Mouse (Mus musculus): ENCODE results near the gene Serf2. TPM values are rescaled to one million over a fixed set of nuclear protein-coding genes. Genes with fewer than 3 reads are reported as not detected.
"Not testable (repeated sequence)": the region's sequence is repeated elsewhere in the genome, so short reads cannot be mapped to it uniquely, and the experiment has no call there.

Serf2 gene
- polyA plus RNA-seq, 1 experiment from 2014 or later: 520 TPM

DNA sequence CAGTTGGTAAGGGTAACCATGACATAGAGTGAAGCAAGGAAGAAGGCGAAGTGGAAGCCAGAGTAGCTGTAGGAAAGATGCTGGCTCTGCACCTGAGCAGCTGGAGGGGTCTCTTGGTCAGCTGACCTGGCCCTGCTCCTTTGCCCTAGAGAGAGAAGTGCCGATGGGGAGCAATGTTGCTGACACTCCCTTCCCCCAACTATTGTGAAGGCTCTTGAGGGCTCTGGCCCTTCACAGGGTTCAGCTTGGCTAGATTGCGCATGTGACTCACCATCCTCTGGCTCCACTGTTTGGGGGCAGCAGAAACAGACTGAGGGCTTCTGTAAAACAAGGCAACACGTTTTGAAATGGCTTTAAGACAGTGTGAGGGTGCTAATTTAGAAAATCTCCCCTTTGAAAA is 3.4 kb downstream of the Serf2 start:
- Histone ChIP-seq H3K4me3 (peak overlapping the region; percentile 11; the same call in 1 of the 2 replicates), H3K9me3 (no peaks in the 10 kb centered on the region), H3K36me3 (peaks cover 40% of the 10 kb centered on the region), H3K27ac (no peak overlapping the region), H3K4me1 (replicated peaks) (peaks cover 43% of the 10 kb centered on the region), H3K27me3 (ENCODE audit: insufficient read depth, poor library complexity, severe bottlenecking) (no peaks in the 10 kb centered on the region)
- no peak for DNase-seq (ENCODE audit: low spot score)
- 85% methylated on average over 4 of the region's 4 CpGs for WGBS

DNA sequence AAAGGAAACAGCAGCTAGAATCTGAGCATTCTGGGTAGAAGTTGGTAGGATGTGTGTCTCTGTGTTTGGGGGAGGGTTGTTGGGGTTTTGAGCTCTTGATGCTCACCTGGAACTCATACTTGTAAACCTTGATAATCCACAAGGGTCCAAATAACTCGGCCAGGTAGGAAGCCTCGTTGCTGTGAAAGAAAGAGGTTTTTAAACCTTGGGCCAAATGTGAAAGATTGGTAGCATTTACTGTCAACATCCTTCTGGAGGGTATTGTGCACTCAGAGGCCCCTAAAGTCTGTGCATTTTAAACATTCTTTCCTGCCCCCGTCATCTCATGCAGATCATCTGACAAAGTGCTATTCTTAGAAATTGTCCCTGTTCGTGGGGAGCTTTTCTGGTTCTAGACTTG is 4.0 kb downstream of the Serf2 start, which contains the start of gene Hypk:
TSS of gene Hypk (plus strand) at position 301 of the 400 bp plus-strand sequence.
- H3K27me3 ChIP-seq (ENCODE audit: insufficient read depth, poor library complexity, severe bottlenecking): no peaks in the 10 kb centered on the region
- peaks cover 47% of the 10 kb centered on the region for H3K4me1 ChIP-seq (replicated peaks)
- H3K4me3 ChIP-seq: peak within 1 kb of the TSS; percentile 11; the same call in 1 of the 2 replicates
- WGBS: 87% methylated on average over 4 of the region's 4 CpGs
- H3K36me3 ChIP-seq: peaks cover 41% of the 10 kb centered on the region
- H3K27ac ChIP-seq: no peak within 1 kb of the TSS
- no peaks in the 10 kb centered on the region for H3K9me3 ChIP-seq
- DNase-seq (ENCODE audit: low spot score): no peak

DNA sequence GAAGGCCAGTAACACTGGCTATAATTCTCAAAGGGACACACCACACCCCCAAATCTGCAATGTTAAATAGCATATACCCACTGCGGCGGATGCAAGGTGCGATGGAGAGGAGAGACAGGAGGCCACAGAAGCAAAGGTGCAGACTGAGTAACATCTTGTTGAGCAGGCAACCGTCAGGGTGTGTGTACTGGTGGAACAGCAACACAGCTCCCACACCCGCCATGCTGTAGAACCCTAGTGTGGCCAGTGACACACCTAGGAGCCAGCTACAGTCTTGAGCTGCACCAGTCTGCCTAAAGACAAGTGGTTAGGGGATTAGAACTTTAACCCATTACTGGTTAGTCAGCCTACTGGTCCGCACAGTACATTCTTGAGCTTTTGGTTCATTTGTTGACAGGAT is 4.9 kb downstream of the Serf2 start:
- H3K36me3 ChIP-seq: peaks cover 50% of the 10 kb centered on the region
- no peak overlapping the region for H3K27ac ChIP-seq
- 0 out of 2 replicates have a peak overlapping the region, but pooled peaks have one; percentile 2 for H3K4me3 ChIP-seq
- no peaks in the 10 kb centered on the region for H3K9me3 ChIP-seq
- no peaks in the 10 kb centered on the region for H3K27me3 ChIP-seq (ENCODE audit: insufficient read depth, poor library complexity, severe bottlenecking)
- no peak for DNase-seq (ENCODE audit: low spot score)
- peaks cover 42% of the 10 kb centered on the region for H3K4me1 ChIP-seq (replicated peaks)
- 86% methylated on average over 6 of the region's 6 CpGs for WGBS

DNA sequence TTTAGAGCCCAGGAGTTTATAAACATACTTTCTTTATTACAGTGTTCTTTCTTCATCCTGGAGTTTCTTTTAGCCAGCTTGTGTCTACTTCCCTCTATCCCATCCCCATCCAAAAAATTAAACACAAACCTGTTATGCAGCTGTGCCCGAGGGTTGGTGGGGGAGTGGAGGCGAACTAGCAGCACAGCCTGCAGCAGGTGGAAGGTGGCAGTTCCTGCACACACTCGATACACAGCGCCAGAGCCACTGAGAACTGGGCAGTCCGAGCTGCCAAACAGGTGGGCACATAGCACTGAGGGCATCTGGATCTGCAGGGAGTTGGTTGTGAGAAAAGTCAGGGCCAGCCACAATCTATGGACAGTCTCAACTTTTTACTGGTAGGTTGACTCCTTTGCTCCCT is 6.5 kb downstream of the Serf2 start:
- Histone ChIP-seq H3K27me3 (ENCODE audit: insufficient read depth, poor library complexity, severe bottlenecking) (no peaks in the 10 kb centered on the region), H3K4me1 (replicated peaks) (peaks cover 32% of the 10 kb centered on the region), H3K36me3 (peaks cover 66% of the 10 kb centered on the region), H3K9me3 (no peaks in the 10 kb centered on the region), H3K27ac (no peak overlapping the region), H3K4me3 (no peak overlapping the region)
- DNase-seq (ENCODE audit: low spot score): no peak
- 81% methylated on average over 5 of the region's 5 CpGs for WGBS

DNA sequence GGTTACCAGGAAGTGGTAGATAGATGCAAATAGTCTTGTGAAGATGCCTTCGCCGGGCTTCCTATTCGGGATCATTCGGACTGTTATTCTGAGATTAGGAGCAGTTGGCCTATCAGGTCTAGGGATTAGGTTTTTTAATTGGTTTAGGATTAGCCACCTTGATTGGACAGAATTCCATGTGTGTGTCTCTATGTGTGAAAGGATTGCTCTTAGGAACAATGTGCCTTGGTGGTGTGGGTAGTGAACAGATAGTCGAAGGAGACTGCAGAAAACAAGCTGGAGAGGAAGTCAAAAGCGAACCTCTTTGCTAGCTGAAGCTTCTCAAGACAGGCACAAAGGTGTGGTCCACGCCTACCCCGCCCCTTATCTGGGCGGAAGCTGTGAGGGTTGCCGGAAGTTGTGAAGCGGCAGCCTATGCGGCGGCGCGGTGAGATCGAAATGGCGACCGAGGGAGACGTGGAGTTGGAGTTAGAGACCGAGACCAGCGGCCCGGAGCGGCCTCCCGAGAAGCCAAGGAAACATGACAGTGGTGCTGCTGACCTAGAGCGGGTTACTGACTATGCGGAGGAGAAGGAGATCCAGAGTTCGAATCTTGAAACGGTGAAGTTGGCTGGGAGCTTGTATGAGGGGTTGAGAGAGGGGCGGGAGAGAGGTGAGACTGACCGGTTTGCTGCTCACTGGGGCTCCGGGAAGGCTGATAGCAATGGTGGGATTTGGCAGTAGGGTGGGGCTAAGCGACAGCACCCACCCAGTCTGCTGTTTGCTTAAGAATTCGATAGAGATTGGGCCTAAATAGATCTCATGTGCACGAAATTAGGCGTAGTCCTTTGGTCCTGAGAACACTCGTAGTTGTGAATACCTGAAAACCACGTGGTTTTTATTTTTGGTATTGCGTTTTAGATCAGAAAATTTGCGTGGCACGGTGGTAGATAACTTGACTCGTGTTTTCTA is 8.0 kb downstream of the Serf2 start, which contains the start of gene Serinc4:
TSS of gene Serinc4 (minus strand) at position 90 of the 951 bp plus-strand sequence.
- peak; percentile 87 for DNase-seq (ENCODE audit: low spot score)
- no peaks in the 10 kb centered on the region for H3K9me3 ChIP-seq
- WGBS: 4% methylated on average over 41 of the region's 41 CpGs
- no peaks in the 10 kb centered on the region for H3K27me3 ChIP-seq (ENCODE audit: insufficient read depth, poor library complexity, severe bottlenecking)
- peaks cover 22% of the 10 kb centered on the region for H3K4me1 ChIP-seq (replicated peaks)
- H3K27ac ChIP-seq: peak within 1 kb of the TSS; percentile 81
- peaks cover 64% of the 10 kb centered on the region for H3K36me3 ChIP-seq
- peak within 1 kb of the TSS; percentile 63 for H3K4me3 ChIP-seq

DNA sequence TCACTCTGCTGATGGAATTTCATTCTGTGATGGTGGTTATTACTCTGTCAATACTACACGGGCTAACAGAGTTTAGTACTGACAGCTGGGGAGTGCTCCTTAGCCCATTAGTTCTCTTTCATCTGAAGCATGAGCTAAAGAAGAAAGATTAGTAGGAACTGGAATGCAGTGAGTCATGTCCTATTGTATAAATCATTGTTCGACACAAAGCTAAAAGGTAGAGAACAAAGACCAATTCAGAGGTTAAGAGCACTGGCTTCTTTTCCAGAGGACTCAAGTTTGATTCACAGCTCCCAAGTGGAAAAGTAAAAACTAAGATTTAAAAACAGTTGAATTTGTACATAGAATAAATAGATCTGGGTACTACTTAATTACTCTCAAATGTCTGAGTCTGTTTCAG is 11.1 kb downstream of the Serf2 start:
- H3K27me3 ChIP-seq (ENCODE audit: insufficient read depth, poor library complexity, severe bottlenecking): no peaks in the 10 kb centered on the region
- 82% methylated on average over 2 of the region's 2 CpGs for WGBS
- no peak overlapping the region for H3K27ac ChIP-seq
- H3K9me3 ChIP-seq: no peaks in the 10 kb centered on the region
- peaks cover 34% of the 10 kb centered on the region for H3K36me3 ChIP-seq
- no peak for DNase-seq (ENCODE audit: low spot score)
- H3K4me1 ChIP-seq (replicated peaks): peaks cover 15% of the 10 kb centered on the region
- H3K4me3 ChIP-seq: no peak overlapping the region

DNA sequence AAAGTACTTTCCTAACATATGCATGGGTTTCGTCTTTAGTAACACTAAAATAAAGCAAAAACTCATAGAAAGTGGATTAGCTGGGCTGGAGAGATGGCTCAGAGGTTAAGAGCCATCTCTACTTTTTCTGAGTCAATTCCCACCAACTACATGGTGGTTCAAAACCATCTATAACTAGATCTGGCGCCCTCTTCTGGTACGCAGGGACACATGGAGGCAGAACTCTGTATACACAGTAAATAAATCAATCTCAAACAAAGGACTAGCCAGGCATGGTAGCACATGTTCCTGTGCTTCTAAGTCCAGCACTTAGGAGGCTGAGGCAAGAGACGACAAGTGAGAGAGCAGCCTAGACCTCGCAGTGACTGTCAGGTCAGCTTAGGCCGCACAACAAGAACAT is 20.0 kb downstream of the Serf2 start:
- H3K27me3 ChIP-seq (ENCODE audit: insufficient read depth, poor library complexity, severe bottlenecking); H3K9me3 ChIP-seq; H3K4me3 ChIP-seq; H3K4me1 ChIP-seq (replicated peaks); DNase-seq (ENCODE audit: low spot score); H3K27ac ChIP-seq: not testable (repeated sequence)
- WGBS: 63% methylated on average over 4 of the region's 6 CpGs
- peaks cover 16% of the 10 kb centered on the region for H3K36me3 ChIP-seq

DNA sequence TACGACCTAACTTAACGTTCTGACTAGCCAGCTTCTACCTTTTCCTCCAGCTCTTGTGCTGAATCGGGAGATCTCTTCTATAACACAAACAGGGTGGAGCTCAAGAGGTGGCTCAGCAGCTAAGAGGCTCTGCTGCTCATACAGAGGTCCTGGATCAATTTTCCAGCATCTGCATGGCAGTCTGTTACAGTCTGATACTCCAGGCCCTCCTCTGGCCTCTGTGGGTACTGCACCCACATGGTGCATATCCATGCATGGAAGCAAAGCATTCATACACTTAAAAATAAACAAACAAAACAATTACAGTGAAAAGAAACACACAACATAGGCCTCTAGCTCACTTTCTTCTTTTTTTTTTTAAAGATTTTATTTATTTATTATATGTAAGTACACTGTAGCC is 23.8 kb downstream of the Serf2 start:
- WGBS: 93% methylated on average over 3 of the region's 3 CpGs
- H3K36me3 ChIP-seq: peaks cover 16% of the 10 kb centered on the region
- H3K27me3 ChIP-seq (ENCODE audit: insufficient read depth, poor library complexity, severe bottlenecking); DNase-seq (ENCODE audit: low spot score); H3K9me3 ChIP-seq; H3K27ac ChIP-seq; H3K4me1 ChIP-seq (replicated peaks): not testable (repeated sequence)
- H3K4me3 ChIP-seq: peak overlapping the region; percentile 66; the same call in 1 of the 2 replicates

DNA sequence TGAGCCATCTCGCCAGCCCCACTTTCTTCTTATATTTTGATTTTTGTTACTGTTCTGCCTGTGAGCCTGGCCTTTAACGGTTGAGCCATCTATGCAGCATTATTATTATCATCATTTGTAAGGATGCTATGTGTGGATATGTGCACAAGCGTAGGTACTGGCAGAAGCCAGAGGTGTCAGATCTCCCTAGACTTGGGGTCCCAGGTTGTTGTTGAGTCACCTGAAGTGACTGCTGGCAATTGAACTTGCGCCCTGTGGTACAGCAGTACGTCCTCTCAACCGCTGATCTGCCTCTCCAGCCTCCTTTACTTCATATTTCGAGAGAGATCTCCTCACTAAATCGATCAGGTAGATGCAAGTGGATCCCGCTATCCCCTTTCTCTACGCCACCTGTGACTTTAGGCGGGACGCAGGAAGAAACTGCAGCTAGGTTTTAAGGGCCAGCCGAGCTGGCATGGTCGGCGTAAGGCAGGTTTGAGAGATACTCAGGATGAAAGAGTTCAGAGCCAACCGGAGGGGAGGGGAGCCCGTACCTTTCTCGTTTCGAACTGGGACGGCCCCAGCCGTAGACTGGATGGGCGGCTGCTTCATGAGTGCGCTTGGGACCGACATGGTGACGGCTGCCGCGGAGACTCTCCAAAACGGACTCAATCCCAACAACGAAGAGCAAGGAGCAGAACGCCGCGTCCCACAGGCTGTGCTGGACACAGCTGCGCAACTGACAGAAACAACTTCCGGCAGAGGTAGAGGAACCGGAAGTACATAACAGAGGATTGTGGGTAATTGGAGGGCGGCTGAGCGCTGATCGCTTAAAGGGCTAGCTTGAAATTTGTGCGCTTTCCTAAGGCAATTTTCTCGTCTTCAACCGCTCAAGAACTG is 24.5 kb downstream of the Serf2 start, which contains the start of gene Mfap1b:
TSS of gene Mfap1b (minus strand) at position 767 of the 879 bp plus-strand sequence.
- peak; percentile 82 for DNase-seq (ENCODE audit: low spot score)
- WGBS: 4% methylated on average over 41 of the region's 41 CpGs
- Histone ChIP-seq H3K4me3 (peak within 1 kb of the TSS; percentile 66), H3K36me3 (peaks cover 11% of the 10 kb centered on the region), H3K27ac (peak within 1 kb of the TSS; percentile 77)
- H3K27me3 ChIP-seq (ENCODE audit: insufficient read depth, poor library complexity, severe bottlenecking); H3K4me1 ChIP-seq (replicated peaks); H3K9me3 ChIP-seq: not testable (repeated sequence)

DNA sequence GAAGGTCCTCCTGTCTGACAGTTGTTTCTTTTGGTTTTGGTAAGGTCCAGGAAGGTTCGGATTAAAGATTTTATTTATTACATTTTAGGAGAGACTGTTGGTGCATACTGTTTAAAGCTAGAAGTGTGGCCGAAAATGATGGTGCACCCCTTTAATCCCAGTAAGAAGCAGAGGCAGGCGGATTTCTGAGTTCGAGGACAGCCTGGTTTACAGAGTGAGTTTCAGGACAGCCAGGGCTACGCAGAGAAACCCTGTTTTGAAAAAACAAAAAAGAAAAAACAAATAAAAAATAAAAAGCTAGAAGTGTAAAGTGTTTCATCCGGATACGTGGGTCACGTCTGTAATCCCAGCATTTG is 25.2 kb downstream of the Serf2 start:
- H3K36me3 ChIP-seq: peaks cover 11% of the 10 kb centered on the region
- WGBS: 39% methylated on average over 8 of the region's 8 CpGs
- no peaks in the 10 kb centered on the region for H3K9me3 ChIP-seq
- H3K4me1 ChIP-seq (replicated peaks): peaks cover 7% of the 10 kb centered on the region
- no peaks in the 10 kb centered on the region for H3K27me3 ChIP-seq (ENCODE audit: insufficient read depth, poor library complexity, severe bottlenecking)
- H3K27ac ChIP-seq: peak overlapping the region; percentile 77
- H3K4me3 ChIP-seq: peak overlapping the region; percentile 66
- no peak for DNase-seq (ENCODE audit: low spot score)

DNA sequence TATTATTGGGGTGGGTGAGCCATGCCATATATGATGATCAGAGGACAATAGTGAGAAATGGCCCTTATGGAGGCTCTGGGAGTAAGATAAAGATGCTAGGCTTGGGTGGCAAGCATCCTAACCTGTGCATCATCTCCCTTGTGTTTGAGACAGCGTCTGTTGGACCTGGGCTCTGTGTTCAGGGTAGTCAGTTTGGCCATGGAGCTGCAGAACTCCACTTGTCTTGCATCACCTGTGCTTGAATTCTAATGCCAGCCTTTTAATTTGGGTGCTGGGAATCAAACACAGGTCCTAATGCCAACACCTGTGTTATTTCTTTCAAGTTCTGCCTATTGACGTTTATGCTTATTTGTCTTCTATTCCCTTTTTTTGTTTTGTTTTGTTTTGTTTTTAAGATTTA is 26.3 kb downstream of the Serf2 start:
- WGBS: 92% methylated on average over 2 of the region's 2 CpGs
- H3K36me3 ChIP-seq: peaks cover 11% of the 10 kb centered on the region
- DNase-seq (ENCODE audit: low spot score); H3K4me1 ChIP-seq (replicated peaks); H3K27ac ChIP-seq; H3K9me3 ChIP-seq; H3K4me3 ChIP-seq; H3K27me3 ChIP-seq (ENCODE audit: insufficient read depth, poor library complexity, severe bottlenecking): not testable (repeated sequence)

DNA sequence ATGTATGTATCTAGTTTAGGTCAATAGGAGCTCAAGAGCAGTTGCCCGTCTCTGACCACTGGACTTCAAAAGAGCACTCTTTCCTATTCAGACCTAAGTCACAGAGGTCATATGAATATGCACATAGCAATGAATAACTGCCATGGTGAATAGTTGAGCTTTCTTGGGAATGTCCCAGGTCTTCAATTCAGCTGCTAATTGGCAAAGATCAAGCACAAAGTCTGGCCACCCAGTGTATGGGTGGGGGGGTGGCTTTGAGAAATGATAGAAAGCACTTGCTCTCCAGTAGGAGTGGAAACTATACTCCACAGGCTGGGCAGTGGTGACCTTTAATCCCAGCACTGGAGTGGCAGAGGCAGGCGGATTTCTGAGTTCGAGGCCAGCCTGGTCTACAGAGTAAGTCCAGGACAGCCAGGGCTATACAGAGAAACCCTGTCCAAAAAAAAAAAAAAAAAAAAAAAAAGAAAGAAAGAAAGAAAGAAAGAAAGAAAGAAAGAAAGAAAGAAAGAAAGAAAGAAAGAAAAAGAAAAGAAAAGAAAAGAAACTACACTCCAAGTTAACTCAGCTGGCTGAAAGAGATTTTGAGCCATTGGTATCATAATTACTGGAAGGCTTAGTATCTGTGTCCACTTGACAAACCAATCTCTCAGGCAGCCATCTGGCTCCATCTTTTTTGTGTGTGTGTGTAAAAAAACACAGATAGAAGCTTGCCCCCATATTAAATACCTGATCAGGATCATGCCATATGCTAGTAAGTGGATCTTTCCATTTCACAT is 28.7 kb downstream of the Serf2 start:
- Histone ChIP-seq H3K36me3 (no peaks in the 10 kb centered on the region), H3K27me3 (ENCODE audit: insufficient read depth, poor library complexity, severe bottlenecking) (no peaks in the 10 kb centered on the region), H3K4me3 (no peak overlapping the region), H3K4me1 (replicated peaks) (peaks cover 7% of the 10 kb centered on the region), H3K9me3 (no peaks in the 10 kb centered on the region), H3K27ac (no peak overlapping the region)
- DNase-seq (ENCODE audit: low spot score): no peak
- WGBS: 81% methylated on average over 3 of the region's 3 CpGs
